Mouse (Mus musculus): ENCODE data around the gene Eogt.

Eogt gene

GRCm38 (mm10) chr6:97148383-97149251, at the start of gene Eogt:
Gene Eogt (minus strand): TSS chr6:97149182.
- peak; percentile 77 for DNase-seq (ENCODE audit: low spot score)

- DNase-seq (ENCODE audit: low spot score), result no peak
Observed at GRCm38 (mm10) chr6:97179367-97179828, 30.4 kb upstream of the Eogt start.

- peak; percentile 93 for DNase-seq (ENCODE audit: low spot score)
Observed at GRCm38 (mm10) chr6:97178491-97179366, 29.7 kb upstream of the Eogt start, which contains the start of gene Tmf1. Gene Tmf1 (minus strand): TSS chr6:97179122.

GRCm38 (mm10) chr6:97175716-97176115, 26.7 kb upstream of the Eogt start:
- DNase-seq (ENCODE audit: low spot score), result no peak

GRCm38 (mm10) chr6:97150156-97150555, 1.2 kb upstream of the Eogt start:
- no peak for DNase-seq (ENCODE audit: low spot score)

- DNase-seq (ENCODE audit: low spot score), result no peak
Observed at GRCm38 (mm10) chr6:97149721-97150120, 739 bp upstream of the Eogt start.

GRCm38 (mm10) chr6:97147755-97148382, 1.1 kb downstream of the Eogt start:
- peak; percentile 50 for DNase-seq (ENCODE audit: low spot score)

GRCm38 (mm10) chr6:97145156-97145555, 3.8 kb downstream of the Eogt start:
- DNase-seq (ENCODE audit: low spot score), result peak; percentile 53

GRCm38 (mm10) chr6:97144359-97144758, 4.6 kb downstream of the Eogt start:
- DNase-seq (ENCODE audit: low spot score), result no peak

GRCm38 (mm10) chr6:97142611-97143010, 6.4 kb downstream of the Eogt start:
- no peak for DNase-seq (ENCODE audit: low spot score)

GRCm38 (mm10) chr6:97141811-97142210, 7.2 kb downstream of the Eogt start:
- DNase-seq (ENCODE audit: low spot score), result no peak

GRCm38 (mm10) chr6:97132707-97133303, 16.2 kb downstream of the Eogt start:
- no peak for DNase-seq (ENCODE audit: low spot score)

GRCm38 (mm10) chr6:97131808-97132207, 17.2 kb downstream of the Eogt start:
- DNase-seq (ENCODE audit: low spot score), result no peak

GRCm38 (mm10) chr6:97130979-97131378, 18.0 kb downstream of the Eogt start:
- no peak for DNase-seq (ENCODE audit: low spot score)

GRCm38 (mm10) chr6:97124336-97125010, 24.5 kb downstream of the Eogt start:
- no peak for DNase-seq (ENCODE audit: low spot score)

GRCm38 (mm10) chr6:97120922-97121321, 28.1 kb downstream of the Eogt start:
- no peak for DNase-seq (ENCODE audit: low spot score)

- no peak for DNase-seq (ENCODE audit: low spot score)
Observed at GRCm38 (mm10) chr6:97118327-97118726, 30.7 kb downstream of the Eogt start.

GRCm38 (mm10) chr6:97116896-97117295, 32.1 kb downstream of the Eogt start:
- DNase-seq (ENCODE audit: low spot score), result no peak

- no peak for DNase-seq (ENCODE audit: low spot score)
Observed at GRCm38 (mm10) chr6:97114821-97115220, 34.2 kb downstream of the Eogt start.

GRCm38 (mm10) chr6:97112177-97112576, 36.8 kb downstream of the Eogt start:
- no peak for DNase-seq (ENCODE audit: low spot score)

GRCm38 (mm10) chr6:97106777-97107176, 42.2 kb downstream of the Eogt start:
- DNase-seq (ENCODE audit: low spot score), result peak; percentile 20
